Mouse (Mus musculus): ENCODE results near the gene Mpp3. TPM values are rescaled to one million over a fixed set of nuclear protein-coding genes. Genes with fewer than 3 reads are reported as not detected.
A peak's percentile ranks its signal among the peaks of the same experiment; 100 is the strongest.

Mpp3 gene
- polyA plus RNA-seq, 1 experiment: not detected

DNA sequence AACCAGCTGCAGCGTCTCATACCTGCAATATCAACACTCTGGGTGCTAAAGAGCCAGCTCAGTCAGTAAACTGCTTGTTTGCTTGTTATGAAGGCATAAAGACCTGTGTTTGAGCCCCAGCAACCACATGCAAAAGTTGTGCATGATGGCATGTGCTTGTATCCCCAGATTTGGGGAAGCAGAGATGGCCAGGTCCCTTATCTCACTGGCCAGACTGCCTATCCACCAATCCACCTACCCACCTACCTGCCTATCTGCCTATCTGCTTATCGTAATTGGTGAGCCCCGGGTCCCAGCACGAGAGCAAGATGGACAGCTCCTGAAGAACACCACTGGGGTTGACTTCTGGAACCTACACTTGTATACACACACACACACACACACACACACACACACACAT, 1.0 kb upstream of the Mpp3 start:
- no peak for TF ChIP-seq FLI1 (IDR thresholded peaks at IDR 0.05; ENCODE audit: low read length)
- no peak for TF ChIP-seq GATA1 (IDR thresholded peaks at IDR 0.05; ENCODE audit: borderline replicate concordance, low read length)
- peaks cover 67% of the 10 kb centered on the region for H3K27me3 ChIP-seq (replicated peaks)
- no peaks in the 10 kb centered on the region for H3K9me3 ChIP-seq
- H3K4me3 ChIP-seq (replicated peaks): no peak overlapping the region
- H3K36me3 ChIP-seq (replicated peaks; ENCODE audit: low read length): no peaks in the 10 kb centered on the region
- H3K4me1 ChIP-seq: peaks cover 26% of the 10 kb centered on the region

DNA sequence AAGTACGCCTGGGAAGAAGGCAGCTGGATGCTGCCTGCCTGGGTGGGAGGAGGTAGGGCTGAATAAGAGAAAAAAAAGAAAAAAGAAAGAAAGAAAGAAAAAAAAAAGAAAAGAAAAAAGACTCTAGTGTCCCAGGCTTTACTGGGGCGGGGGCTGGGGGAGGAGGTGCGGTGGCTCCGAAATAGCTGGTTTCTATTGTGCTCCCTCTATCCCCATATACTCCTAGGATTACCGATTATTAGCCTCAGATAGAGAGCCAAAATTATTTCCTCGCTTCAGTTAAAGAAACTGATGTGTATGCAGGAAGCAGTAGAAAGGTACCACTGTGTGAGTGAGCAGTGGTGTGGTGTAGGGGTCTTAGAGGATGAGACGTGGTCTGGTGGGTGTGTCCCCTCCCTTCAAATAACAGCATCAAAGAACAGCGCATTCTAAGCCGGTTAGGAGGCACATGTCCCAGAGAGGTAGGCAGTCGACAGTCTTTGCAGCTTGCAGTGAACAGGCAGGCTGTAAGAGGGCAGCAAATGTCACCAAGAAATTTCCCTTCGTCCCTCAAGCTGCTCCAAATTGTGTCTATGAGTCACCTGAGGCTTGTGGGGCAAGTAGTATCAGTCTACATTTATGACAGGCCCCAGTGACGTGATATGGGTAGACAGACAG, 772 bp downstream of the Mpp3 start:
- Histone ChIP-seq H3K4me3 (replicated peaks) (peak overlapping the region; percentile 91), H3K27me3 (replicated peaks) (peaks cover 77% of the 10 kb centered on the region), H3K36me3 (replicated peaks; ENCODE audit: low read length) (no peaks in the 10 kb centered on the region), H3K9me3 (no peaks in the 10 kb centered on the region), H3K4me1 (peaks cover 26% of the 10 kb centered on the region)
- TF ChIP-seq GATA1 (IDR thresholded peaks at IDR 0.05; ENCODE audit: borderline replicate concordance, low read length) (no peak), FLI1 (IDR thresholded peaks at IDR 0.05; ENCODE audit: low read length) (no peak)

DNA sequence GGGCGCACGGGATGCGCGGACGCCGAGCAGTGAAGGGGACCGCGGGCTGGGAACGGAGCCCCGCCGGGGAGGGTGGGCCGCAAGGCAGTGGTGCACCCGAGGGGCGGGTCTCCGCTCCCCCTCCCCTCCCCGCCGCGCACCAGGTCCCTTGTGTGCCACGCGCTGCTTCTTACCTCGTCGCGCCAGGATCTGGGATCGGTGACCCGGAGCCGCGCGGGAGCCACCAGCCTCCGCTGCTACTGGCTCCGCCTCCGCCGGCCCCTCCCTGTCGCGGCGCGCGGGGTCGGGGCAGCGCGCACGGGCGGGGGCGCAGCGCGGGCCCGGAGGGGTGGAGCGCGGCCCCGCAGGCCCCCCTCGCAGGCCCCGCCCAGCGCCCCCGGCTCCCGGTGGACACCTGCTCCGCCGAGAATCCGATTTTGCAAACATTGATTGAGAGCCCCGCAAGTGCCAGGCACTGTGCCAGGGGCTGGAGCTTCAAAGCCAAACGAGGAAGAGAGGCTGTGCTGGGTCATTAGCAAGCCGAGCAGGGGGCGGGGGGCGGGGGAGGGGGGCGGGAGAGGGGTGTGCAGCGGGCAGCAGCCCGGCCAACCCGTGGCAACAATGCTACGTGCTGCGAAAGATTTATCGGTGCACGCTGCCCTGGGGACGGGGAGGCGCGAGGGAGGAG, 1.4 kb downstream of the Mpp3 start:
- Histone ChIP-seq H3K27me3 (replicated peaks) (peaks cover 79% of the 10 kb centered on the region), H3K36me3 (replicated peaks; ENCODE audit: low read length) (no peaks in the 10 kb centered on the region), H3K9me3 (no peaks in the 10 kb centered on the region), H3K4me3 (replicated peaks) (peak overlapping the region; percentile 91), H3K4me1 (peaks cover 26% of the 10 kb centered on the region)
- TF ChIP-seq FLI1 (IDR thresholded peaks at IDR 0.05; ENCODE audit: low read length) (no peak), GATA1 (IDR thresholded peaks at IDR 0.05; ENCODE audit: borderline replicate concordance, low read length) (no peak)

DNA sequence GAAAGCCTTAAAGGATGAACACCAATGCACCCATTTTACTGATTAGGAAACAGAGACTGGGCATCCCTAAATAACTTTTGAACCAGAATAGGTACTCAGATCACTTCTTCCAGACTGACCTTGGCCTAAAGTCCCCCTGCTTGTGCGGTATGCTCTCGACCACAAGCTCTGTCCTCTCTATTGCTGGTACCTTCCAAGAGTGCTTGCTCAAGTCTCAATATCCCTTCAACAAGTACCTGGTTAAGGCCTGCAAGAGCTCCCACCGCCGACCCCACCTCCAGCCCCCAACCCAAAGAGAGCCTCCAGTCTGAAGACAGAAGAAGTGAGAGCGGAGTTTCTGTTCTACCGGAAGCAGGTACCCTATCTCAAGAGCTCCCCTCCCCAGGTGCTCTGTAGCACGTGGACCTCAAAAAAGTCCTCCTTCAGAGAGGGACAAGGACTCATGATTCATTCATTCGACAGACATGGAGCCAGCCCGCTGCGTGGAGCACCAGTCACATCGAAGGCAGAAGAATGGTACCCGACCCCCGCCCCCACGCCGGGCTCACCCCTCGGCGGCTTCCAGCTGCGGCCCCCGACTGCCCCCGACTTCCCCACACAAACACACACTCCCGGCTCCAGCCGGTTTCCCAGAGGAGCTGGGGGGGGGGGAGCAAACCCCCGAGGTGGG, 2.1 kb downstream of the Mpp3 start:
- TF ChIP-seq GATA1 (IDR thresholded peaks at IDR 0.05; ENCODE audit: borderline replicate concordance, low read length) (no peak), FLI1 (IDR thresholded peaks at IDR 0.05; ENCODE audit: low read length) (no peak)
- Histone ChIP-seq H3K27me3 (replicated peaks) (peaks cover 82% of the 10 kb centered on the region), H3K9me3 (no peaks in the 10 kb centered on the region), H3K36me3 (replicated peaks; ENCODE audit: low read length) (no peaks in the 10 kb centered on the region), H3K4me1 (peaks cover 26% of the 10 kb centered on the region), H3K4me3 (replicated peaks) (peak overlapping the region; percentile 91)

DNA sequence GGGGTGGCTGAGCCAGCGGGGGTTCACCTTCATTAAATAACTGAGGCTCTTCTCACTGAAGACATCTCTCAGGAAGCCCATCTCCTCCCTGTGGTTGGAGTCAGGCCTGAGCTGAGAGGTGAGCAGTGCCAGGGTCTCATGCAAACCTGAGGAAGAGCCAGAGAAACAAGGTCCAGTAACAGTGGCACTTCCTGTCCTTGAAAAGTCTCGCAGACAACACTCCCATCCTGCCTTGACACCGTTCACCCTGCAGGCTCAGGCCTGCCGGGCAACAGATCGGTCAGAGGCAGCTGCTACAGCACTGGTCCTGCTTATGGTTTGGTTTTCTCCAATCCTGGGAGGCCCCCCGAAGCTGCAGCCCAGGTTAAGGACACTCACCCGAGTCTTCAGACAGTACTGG, 2.9 kb downstream of the Mpp3 start:
- Histone ChIP-seq H3K4me1 (peaks cover 26% of the 10 kb centered on the region), H3K4me3 (replicated peaks) (no peak overlapping the region), H3K27me3 (replicated peaks) (peaks cover 83% of the 10 kb centered on the region), H3K9me3 (no peaks in the 10 kb centered on the region), H3K36me3 (replicated peaks; ENCODE audit: low read length) (no peaks in the 10 kb centered on the region)
- no peak for TF ChIP-seq FLI1 (IDR thresholded peaks at IDR 0.05; ENCODE audit: low read length)
- TF ChIP-seq GATA1 (IDR thresholded peaks at IDR 0.05; ENCODE audit: borderline replicate concordance, low read length): no peak

DNA sequence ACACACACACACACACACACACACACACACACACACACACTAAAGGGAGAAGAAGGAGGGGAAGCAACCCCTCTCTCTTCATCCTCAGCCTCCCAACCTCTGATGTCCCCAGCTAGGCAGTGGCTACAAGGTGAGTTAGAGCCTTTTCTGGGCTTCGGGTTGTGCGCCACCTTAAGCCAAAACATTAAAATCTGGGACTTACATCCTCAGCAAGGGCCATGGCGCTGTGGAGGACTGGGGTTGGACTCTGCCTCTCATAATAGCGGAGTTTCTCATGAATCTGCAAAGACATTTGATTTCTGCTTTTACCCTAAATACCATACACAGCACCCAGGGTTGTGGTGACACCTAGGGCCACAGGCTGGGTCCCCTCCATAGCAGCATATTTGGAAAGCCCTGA, 3.4 kb downstream of the Mpp3 start:
- Histone ChIP-seq H3K36me3 (replicated peaks; ENCODE audit: low read length) (no peaks in the 10 kb centered on the region), H3K27me3 (replicated peaks) (peaks cover 83% of the 10 kb centered on the region), H3K9me3 (no peaks in the 10 kb centered on the region), H3K4me3 (replicated peaks) (no peak overlapping the region), H3K4me1 (peaks cover 22% of the 10 kb centered on the region)
- TF ChIP-seq GATA1 (IDR thresholded peaks at IDR 0.05; ENCODE audit: borderline replicate concordance, low read length): no peak
- TF ChIP-seq FLI1 (IDR thresholded peaks at IDR 0.05; ENCODE audit: low read length): no peak

DNA sequence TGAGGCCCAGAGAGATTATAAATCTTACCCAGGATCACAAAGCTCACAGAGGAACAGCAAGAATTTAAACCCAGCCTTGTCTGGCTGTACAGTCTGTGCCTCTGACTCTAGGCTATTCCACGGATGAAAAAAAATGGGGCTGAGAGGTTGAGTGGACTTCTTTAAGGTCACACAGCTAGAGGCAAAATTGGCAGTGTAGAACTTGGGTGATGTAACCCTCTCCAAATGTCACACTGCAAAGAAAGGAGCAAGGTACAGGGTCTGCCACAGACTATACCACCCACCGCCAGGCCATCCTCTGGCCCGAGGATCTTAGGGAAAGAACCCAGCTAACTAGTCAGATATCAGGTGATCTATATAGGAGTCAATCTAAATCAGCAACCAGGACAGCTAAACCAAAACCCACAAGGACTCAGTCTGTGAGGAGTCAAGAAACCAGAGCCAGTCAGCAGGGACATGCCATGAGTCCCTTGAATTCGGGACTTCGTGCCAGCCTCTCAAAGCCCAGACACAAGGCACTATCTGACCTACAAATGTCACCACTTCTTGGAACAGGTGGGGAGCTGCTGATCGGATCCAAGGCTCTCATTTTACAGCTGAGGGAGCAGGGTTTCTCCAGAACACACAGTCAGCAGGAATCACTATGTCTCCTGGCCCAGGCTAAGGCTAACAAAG, 4.0 kb downstream of the Mpp3 start:
- no peak overlapping the region for H3K4me3 ChIP-seq (replicated peaks)
- peaks cover 86% of the 10 kb centered on the region for H3K27me3 ChIP-seq (replicated peaks)
- H3K9me3 ChIP-seq: no peaks in the 10 kb centered on the region
- TF ChIP-seq GATA1 (IDR thresholded peaks at IDR 0.05; ENCODE audit: borderline replicate concordance, low read length) (no peak), FLI1 (IDR thresholded peaks at IDR 0.05; ENCODE audit: low read length) (no peak)
- peaks cover 19% of the 10 kb centered on the region for H3K4me1 ChIP-seq
- no peaks in the 10 kb centered on the region for H3K36me3 ChIP-seq (replicated peaks; ENCODE audit: low read length)

DNA sequence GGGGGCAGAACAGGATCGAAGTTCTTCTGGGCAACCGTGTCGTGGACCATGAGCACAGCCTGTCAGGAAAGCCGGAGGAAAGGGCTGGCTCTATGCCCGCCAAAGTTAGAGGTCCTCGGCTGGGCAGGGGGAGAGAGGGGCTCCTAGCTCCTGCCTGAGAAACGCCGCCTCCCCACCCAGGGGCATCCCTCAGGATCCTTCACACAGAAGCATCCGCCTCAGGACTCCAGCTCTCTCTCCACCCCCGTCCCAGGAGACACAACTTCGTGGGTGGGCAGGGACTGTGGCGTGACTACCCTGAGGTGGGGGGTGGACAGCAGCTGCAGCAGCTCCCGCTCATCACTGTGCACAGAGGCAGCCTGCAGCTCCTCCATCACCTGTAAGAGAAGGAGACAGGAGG, 4.9 kb downstream of the Mpp3 start:
- Histone ChIP-seq H3K9me3 (no peaks in the 10 kb centered on the region), H3K27me3 (replicated peaks) (peaks cover 89% of the 10 kb centered on the region), H3K4me3 (replicated peaks) (no peak overlapping the region), H3K4me1 (peaks cover 19% of the 10 kb centered on the region), H3K36me3 (replicated peaks; ENCODE audit: low read length) (no peaks in the 10 kb centered on the region)
- TF ChIP-seq GATA1 (IDR thresholded peaks at IDR 0.05; ENCODE audit: borderline replicate concordance, low read length) (no peak), FLI1 (IDR thresholded peaks at IDR 0.05; ENCODE audit: low read length) (no peak)

DNA sequence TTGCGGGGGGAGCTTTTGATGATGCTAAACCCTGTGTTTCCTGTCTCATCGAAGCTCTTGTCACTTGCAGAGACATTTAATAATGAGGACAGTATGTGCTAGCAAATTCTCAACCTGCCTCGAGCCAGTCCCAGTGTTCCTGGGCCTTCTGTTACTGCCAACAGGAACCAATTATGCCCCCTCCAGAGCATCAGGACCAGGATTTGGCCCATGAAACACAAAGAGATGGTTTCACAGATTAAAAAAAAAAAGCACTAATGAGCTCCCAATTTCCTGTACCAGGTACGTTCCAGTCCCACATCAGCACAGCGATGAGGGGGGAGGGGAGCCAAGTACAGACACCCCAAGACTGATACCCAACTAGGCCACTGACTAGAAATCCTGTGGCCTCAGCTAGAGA, 7.1 kb downstream of the Mpp3 start:
- TF ChIP-seq GATA1 (IDR thresholded peaks at IDR 0.05; ENCODE audit: borderline replicate concordance, low read length): no peak
- TF ChIP-seq FLI1 (IDR thresholded peaks at IDR 0.05; ENCODE audit: low read length): no peak
- peaks cover 82% of the 10 kb centered on the region for H3K27me3 ChIP-seq (replicated peaks)
- peaks cover 5% of the 10 kb centered on the region; the same call in 1 of the 2 replicates for H3K9me3 ChIP-seq
- no peaks in the 10 kb centered on the region for H3K36me3 ChIP-seq (replicated peaks; ENCODE audit: low read length)
- H3K4me1 ChIP-seq: peaks cover 3% of the 10 kb centered on the region
- H3K4me3 ChIP-seq (replicated peaks): no peak overlapping the region

All from megakaryocyte, embryonic 14.5 days (primary cell).